Mouse (Mus musculus): Measurements from ENCODE around the gene Wbp1l.

The Wbp1l gene

DNA sequence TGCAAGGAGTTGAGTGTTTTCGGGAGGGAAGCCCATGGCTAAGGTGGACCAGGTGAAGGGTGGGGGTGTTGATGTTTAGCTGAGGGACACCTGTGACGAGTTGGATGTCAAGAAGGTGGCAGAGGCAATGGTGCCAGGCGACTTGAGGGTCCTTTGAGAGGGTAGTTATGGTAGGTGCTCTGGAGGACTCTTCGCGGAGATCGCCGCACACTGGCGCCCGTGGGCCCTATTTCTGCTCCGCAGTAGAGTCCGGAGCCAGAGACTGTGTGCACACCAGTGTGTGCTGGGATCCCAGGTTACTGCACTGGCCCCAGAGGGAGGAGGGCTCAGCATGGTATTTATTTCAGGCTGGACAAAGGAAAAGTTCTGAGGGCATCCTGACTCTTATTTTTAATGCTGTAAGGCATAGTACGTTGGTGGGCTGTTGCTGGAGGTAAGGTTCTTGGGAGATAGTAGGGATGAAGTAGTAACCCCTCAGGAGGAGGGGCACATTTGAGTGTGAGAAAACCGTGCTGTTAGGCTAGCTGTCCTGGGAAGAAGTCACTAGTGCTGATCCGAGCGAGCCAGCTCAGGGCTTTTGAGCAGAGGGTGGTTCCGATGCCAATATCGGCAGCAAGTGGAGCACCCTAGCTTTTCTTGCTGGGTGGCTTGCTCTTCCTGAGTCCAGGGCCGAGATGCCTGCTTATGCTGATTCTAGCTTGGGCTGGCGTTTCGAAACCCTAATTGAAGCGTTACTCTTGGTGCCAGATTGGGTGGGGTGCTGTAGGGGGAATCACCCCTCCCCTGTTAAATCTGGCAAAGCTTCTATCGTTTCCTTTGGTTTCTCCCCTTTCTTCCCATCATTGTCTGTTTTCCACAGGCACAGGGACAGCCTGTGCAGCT lies 732 bp downstream of the Wbp1l start:
- DNase-seq = no peak

DNA sequence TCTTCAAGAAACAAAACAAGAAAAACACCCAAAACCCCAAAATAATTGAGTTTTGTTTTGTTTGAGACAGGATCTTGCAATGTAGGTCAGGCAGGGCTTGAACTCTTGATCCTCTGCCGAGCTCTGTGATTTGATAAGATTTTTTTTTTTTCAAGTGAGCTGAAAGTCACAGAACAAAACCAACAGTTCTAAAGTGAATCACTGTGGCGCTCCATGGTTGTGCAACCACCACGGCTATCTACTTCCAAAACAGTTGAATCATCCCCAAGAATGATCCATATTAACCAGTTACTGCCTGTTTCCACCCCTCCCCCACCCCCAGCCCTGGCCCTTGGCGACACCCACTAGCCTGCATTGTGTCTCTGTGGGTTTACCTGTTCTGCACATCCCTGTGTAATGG lies 1.5 kb downstream of the Wbp1l start:
- DNase-seq = no peak

DNA sequence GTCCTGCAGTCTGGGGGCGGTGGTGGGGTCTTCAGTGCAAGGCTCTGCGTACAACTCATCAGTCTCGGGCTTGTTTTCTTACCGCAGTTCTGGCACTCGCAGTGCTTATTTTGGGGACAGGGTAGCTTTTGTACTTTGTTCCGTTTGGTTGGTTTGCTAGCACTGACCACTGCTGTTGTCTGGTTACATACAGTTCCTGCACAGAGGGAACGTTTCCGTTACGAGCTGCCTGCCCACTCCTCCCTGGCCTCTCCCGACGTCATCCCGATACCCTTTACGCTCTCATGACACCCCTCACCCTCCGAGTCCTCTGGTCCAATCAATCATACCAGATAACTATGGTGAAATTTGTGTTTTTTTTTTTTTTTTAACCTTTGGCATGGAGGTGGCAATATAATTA lies 2.6 kb downstream of the Wbp1l start:
- no peak for DNase-seq

DNA sequence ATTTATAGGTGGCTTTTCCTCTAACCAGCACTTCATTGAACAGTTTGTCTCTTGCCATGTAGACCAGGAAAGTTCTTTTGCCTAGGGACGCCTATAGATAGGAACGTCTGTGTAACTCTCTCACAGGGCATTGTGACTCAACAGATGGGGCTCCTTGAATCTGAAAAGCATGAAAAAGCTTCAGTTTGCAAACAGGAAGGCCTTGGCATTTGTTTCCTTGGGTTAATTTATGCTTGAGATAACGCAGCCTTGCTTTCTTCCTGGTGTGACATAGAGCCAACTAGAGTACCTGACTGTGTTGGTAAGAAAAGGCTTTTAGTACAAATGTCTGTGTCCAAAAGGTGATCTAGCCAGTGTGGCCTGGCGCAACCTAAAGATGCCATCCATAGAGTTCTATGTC lies 3.5 kb downstream of the Wbp1l start:
- no peak for DNase-seq

DNA sequence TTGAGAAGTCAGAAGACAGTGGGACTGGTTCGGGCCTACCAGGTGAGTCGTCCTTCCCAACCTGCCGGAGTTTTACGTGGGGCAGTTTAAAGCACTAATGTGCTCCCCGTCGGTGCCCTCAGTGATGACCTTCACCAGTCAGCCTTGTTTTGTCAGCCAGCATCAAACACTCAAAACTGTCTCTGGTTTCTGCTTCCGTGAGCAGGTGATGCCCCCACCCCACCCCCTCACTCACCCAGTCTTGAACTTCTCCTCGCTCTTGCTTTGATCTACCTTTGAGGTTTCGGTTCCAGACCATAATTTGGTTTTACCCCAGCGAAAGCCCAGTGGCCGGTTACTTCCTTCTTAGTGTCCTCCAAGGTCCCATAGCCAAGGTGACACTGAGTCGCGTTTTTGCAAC lies 7.8 kb downstream of the Wbp1l start:
- no peak for DNase-seq

DNA sequence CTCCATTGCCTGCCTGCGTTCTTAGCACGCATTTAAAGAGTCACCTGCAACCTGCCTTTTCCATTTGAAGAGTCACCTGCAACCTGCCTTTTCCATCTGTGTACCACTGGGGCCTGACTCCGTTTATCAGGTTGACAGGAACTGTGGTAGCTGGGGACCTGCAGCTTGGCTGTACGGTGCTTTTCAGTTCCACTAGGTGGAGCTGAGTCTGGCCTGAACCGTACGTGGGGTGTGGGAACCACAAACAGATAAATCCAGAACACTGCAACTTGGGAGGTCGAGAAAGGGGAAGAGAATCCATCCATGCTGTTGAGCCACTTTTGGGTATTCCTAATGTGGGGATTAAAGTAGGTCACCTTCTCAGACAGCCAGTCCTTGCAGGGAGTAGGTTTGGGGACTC lies 8.5 kb downstream of the Wbp1l start:
- DNase-seq = peak; percentile 52

DNA sequence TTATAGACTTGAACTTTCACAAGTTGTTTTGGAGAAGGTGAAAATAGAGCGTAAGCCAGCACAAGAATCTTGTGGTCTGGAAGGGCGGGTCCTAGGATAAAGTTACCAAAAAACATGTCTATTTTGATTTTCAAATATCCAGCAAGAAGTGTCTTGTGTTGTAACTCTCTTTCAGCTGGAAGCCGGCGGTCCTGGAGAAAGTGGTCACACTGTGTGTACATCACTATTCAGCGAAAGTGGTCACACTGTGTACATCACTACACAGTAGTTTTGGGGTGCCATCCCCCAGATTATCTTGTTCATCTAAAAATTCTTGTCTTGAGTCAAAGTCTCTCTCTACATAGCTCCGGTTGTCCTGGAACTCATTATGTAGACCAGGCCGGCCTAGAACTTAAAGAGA lies 9.3 kb downstream of the Wbp1l start:
- no peak for DNase-seq

DNA sequence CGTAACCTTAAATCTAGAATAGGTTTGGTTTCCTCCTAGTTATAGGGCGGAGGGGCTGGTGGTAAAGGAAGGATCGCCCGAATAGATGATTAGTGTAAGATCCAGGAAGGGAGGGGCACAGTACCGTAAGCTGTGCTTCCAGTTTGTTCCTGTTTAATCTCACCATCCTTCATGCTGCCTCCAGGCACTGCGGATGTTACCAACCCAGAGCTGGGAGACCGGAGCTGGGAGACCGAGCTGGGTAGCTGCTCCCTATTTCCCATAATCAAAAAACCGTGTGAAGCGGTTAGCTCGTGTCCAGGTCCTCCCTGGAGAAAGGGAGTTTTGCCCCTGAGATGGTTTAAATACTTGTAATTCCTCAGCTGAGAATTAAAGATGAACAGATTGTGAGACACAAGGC lies 17.5 kb downstream of the Wbp1l start:
- no peak for DNase-seq

DNA sequence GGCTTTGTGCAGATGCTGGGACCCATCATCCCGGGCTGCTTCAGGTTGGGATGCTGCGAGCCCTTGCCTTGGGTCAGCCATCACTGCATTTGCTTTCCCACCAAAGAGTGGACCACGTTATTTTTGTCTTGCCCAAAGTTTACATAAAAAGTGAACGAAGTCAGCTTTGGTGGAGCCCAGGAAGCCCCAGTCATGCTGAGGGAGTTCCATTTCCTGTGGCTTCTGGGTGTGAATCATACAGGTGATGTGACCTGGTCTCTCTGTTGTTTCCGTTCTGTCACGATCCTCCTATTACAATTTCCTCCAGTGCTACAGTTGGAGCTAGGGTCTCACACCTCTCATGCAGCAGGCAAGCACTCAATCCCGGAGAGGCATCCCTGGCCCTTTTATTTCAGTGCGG lies 18.5 kb downstream of the Wbp1l start:
- DNase-seq = no peak

DNA sequence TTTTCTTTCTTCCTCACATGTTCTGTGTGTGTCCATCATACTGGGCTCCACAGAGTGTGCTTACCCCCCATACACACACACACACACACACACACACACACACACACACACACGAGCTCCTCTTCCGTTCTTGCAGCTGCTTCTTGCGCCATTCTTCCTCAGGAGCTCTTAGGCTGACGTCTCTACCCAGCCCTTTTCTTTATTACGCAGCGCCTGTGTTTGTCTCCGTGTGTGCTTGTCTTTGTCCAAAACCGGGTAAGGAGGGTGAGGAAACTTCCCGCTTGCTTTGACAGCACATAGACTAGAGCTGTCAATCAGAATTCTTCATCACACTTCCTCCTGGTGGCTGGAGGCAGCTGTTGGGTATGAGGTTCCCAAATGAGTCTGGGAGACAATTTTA lies 19.4 kb downstream of the Wbp1l start:
- no peak for DNase-seq

DNA sequence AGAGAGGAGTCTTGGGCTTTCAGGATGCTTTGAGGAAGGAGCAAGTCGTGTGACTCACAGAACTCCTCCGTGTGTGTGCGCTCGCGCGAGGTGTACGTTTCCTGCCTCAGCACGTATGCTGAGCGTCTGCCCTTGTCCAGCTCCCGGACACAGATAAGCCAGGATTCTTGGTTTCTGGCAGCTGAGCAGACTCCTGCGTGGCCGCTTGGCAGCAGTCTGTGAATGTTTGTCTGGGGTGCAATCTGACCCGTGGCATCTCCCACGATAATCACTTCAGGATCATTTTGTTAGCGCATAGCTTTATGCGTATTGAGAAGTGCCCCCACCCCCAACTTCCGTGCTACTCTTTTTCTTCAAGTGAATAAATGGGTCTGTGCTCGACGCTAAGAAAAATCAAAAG lies 20.1 kb downstream of the Wbp1l start:
- no peak for DNase-seq

DNA sequence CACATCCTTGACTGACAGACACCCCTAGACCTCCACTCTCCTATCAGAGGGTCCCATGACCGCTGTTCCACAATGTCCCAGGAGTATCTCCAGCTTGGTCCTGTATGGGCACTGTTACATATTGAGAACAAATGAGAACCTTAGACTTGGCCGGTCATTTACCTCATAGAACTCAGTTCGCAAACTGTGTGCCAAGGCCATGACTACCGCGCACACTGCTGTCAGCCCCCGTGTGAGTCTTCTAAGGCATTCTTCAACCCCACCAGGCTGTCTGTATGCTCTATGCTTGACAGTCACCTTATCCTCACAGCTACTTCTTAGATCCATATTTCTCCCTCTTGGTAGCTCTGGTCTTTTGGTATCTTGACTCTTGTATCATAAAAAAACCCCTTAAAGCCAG lies 20.6 kb downstream of the Wbp1l start:
- DNase-seq = no peak

DNA sequence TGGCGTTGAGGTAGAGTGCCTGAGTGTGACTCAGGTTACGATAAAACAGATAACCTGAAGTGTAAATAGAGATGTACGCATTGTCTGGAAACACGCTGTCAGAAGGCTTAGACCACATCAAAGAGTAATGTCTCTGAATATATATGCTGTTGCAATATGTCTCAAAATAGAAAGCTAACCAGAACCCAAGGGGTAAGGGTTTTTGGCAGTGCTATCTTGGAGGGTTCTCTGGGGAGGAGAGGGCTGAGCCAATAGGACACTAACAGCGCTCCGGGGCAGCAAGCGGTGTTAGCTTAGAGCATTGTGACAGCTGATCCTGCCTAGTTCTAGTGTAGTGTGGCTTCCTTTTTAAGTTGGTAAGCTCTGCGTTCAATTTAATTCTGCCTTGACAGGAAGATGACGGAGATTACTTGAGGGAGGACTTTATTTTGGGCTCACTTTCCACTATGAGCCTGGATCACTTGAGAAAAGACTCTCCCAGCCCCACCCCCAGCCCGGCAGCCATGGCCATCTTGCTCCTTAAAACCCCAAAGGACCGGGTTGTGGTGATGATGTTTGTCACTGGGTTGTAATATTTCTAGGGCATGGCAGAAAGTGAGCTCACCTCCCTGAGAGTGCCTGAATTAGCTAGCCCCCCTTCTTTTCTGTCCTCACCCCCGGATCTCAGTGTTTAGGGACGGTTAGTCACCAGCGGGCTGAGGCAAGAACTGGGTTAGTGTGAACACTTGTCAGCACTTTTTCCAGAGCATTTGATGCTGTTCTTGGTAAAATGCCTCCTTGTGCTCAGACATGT lies 21.3 kb downstream of the Wbp1l start:
- peak; percentile 33 for DNase-seq

DNA sequence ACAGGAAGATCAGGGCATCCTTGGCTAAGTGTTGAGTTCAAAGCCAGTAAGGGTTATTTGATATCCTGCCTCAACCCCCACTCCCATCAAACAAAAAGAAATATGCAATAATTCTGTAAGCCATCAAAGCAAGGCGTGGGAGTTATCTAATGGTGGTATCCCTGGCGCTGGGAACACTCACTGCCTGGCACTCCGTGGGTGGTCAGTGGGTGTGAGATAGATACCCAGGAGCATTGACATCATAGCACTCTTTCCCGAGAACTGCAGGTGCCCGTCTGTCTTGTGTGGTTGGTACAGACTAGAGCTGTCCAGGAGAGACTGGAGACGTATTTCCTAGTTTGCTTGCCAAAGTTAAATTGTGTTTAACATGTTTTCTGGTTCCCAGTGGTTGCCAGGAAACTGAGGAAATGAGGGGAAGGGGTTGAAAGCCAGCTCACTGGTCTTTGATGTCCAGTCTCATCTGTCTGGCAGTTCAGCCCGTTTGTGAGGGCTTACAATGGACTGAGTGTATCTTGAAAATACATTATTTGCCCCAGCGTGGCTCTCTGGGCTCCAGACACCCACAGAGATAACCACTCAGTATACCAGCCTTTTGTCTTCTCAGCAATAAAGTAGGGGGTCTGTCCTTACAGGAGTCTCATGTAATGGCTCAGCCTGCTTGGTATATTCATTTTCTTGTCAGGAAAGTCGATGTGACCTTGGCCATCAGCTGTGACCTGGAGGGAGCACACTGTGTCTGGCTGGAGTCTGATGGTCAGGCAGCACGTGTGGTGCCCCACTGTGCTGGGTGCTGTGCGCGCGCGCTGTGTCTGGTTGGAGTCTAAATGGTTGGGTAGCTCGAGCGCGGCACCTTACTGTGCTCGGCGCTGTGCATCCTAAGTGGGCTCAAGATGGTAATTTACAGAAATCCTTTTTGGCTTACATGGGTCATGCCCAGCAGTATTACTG lies 22.6 kb downstream of the Wbp1l start:
- DNase-seq = no peak

DNA sequence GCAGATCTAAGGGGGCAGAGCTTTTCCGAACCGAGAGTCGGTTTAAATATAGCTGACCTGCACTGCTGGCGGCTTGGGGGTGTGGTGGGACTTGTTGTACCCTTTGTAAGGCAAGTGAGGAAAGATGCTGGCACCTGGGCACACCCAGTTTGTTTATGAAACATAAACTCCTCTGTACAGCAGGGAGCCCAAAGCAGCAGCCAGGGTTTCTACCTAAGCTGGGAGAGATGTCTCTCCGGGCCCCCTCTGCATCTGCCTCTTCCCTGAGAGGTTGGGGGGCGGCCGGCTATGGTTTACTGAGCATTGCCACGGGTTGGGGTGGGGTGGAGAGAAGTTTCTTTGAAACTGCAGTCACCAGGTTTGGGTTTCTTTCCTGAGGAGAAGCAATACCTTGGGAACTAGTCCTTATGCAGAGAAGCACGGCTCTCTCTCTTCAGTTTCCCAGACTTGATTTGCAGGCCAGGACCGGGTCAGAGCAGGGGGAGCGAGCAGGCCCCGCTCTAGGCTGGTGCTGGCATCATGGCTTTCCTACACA lies 23.8 kb downstream of the Wbp1l start:
- no peak for DNase-seq

DNA sequence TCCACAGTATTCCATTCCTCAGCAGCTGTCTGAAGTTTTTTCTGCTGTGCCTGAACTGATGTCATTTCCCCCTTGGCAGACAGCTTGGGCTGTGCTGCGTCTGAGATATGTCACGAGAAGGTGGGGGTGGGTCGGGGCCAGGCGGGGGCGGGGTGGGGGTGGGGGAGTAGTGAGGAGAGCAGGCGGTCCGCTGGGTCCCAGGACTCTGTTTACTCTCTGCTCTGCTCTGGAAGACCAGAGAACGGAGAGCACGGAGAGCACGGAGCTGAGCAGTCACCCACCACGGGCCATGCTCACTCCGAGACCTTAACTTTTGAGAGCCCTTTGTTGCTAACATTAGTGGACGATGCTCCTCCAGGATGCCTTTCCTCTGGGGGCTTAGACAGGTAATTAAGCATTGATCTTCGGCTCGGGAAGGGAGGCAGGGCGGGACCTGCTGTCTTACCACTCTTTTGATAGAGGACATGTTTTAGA lies 24.3 kb downstream of the Wbp1l start:
- DNase-seq = no peak

DNA sequence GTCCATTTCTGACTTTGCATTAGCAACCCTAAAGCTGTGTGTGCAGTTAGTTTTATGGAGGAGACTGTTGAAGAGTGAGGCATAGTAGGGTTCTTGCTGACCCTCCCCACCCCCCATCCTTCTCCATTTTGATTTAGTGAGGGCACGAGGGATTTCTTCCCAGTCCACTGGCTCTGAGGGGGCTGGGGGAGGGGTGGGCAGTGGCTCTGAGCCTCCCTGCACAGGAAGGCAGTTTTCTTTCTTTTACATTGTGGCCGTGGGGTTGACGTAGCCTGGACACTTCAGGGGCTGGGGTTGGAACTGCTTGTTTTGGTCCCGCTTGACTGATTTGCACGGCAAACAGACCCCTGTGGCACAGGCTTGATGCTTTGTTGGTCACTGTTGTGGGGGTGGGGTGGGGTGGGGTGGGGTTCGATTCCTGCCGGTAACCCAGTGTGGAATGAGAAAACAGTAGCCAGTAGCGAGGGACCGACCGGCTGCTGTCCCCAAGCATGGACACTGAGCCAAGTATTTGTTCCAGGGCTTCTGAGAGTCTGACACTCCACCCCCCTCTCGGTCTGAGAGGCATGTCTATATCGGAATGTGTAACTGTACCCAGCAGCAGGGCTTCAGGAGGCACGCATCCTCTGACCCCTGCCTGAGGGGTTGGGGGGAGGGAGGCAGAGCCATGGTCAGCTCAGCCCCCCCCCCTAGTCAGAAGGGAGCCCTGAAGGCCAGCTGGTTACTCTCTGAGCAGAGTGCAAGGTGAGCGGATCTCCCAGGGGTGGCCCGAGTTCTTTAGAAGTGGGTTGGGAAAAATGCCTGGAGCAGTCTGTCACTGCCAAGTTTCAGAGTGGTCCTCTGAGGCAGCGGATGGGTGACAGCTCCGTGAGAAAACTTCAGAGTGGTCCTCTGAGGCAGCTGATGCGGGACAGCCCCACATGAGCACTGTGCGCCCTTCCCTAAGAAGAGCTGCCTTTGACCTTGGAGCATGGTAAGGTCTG lies 25.2 kb downstream of the Wbp1l start:
- DNase-seq = no peak

DNA sequence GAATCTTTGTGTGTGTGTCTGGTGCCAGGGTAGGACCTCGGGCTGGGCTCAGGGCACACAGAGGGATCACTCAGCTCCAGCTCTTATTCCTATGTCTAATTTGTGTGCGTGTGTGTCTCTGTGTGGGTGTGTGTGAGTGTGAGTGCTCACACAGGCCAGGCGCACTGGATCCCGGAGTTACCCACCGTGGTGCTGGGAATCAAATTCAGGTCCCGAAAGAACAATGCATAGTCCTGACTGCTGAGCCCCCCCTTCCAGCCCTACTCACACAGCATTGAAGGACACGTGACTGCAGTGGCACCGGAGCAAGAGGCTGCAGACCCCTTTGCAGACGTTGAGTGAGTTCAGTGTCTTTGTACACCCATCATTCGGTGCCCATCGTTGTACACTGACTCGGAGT lies 26.1 kb downstream of the Wbp1l start:
- no peak for DNase-seq

DNA sequence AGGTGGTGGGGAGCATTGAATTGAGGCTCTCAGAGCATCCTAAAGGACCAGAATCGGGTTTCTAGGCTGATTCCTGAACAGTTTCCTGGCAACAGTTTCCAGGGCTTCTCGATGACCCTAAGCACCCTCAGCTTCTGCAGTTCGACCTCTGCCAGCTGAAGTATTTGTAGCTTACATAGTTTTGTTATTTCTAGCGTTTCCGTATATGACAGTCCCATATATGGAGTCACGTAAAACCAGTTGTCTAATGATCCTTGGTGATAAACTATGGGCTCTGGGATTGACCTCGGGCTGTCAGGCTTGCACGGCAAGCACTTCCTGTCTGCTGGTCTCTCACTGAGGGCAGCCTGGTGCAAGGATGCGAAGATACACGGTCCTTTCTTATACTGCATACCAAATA lies 26.6 kb downstream of the Wbp1l start:
- no peak for DNase-seq

DNA sequence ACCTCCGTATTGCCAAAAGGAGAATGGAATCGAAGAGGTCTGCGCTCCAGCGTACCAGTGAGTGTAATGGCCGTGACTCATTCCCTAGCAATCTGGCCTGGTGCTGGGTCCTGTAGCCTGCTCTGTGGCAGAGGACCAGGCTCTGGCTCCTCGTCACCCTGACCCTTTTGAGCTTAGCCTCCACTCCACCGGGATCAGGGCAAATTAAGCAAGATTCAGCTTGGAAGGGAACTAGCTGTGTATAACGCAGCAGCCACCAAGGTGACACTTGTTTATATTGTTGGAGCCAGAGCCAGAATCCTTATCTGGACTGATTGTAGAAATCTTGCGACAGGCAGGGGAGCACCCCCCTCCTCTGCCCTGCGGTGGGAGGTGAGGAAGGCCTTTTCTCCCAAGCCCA lies 29.5 kb downstream of the Wbp1l start:
- DNase-seq = no peak

DNA sequence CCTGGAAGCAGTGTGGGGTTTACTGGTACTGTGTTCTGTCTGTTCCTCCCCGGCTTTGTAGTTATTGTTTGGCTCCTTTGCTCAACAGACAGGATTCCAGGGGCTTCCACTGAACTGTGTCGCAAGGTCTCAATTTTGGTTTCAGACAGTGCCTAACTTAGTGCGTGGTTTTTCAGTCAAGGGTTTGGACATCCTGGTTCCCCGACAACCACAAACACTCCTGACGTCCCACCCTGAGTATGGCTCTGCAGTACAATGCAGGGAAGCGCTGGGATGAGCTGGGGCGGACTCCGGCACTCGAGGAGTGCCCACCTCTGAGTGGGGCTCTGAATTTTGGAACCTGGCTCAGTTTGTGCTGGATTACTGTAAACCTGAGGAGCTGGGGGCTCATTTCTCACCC lies 30.9 kb downstream of the Wbp1l start:
- no peak for DNase-seq

DNA sequence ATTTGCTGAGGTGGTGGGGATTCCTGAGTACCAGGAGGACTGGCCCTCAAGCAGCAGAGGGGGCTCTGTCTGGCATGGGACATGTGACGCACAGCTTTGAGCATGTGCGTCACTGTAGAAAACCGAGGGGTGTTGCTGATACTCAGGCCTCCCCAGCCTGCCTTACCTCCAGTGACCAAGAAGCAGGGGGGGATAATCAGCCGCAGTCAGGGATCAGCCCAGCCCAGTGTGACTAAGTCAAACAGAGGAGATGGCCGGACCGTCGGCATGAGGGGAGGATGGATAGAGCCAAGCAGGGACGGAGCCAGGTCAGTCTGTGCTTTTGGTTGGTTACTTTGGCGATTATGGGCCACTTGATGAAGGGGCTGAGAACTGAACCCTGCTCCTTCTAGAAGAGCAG lies 32.8 kb downstream of the Wbp1l start:
- DNase-seq = no peak
